Mouse (Mus musculus) layer of hippocampus, postnatal 25 days (tissue): ENCODE results near the gene Gm2431. TPM values are rescaled to one million over a fixed set of nuclear protein-coding genes. Genes with fewer than 3 reads are reported as not detected.
"Not testable (repeated sequence)": the region's sequence is repeated elsewhere in the genome, so short reads cannot be mapped to it uniquely, and the experiment has no call there.

Source experiments
- DNase-seq, 2 experiments: peaks; one replicate each; pipeline ENCODE4 v3.0.0; 2022; ENCODE audit warnings: mixed read lengths in 2 of 2, low spot score in 1 of 2; ENCODE audit errors: extremely low spot score in 1 of 2
- total RNA-seq, 2 experiments: library from RNA; stranded (reverse); gene quantifications; 2 replicates each; pipeline ENCODE4 v1.2.3; 2021

Gene Gm2431
- total RNA-seq: not detected

- not testable (repeated sequence) for DNase-seq
Measured at GRCm38 (mm10) chr7:142258254-142258653, at the start of gene Gm2431. Gene Gm2431 (minus strand): TSS chr7:142258354.

- DNase-seq: not testable (repeated sequence)
Measured at GRCm38 (mm10) chr7:142303929-142304328, 45.8 kb upstream of the Gm2431 start.

DNA sequence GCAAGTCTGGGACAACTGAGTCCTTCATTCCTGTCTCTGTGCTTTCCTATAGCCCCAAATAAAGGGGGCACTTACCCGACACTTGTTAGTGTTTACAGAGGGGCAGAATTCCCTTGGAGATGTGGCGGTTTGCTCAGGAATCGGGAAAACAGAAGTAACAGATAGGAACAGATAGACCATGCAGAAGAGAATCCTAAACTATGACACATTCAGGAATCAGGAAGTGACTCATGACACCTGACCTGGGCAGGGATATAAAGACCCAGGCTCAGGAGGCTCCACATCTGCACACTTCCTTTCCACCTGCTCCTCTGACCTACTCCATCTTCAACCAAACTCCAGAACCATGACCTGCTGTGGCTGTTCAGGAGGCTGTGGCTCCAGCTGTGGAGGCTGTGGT is 45.1 kb upstream of the Gm2431 start, which contains the start of gene Krtap5-4:
Gene Krtap5-4, plus strand, starts transcription at position 301 of the 400 bp plus-strand sequence.
- DNase-seq: no peak

GRCm38 (mm10) chr7:142297018-142297417 is 38.9 kb upstream of the Gm2431 start, which contains the start of gene Krtap5-1:
Gene Krtap5-1 (minus strand): TSS chr7:142297118.
- not testable (repeated sequence) for DNase-seq

GRCm38 (mm10) chr7:142296108-142296507 is 38.0 kb upstream of the Gm2431 start:
- not testable (repeated sequence) for DNase-seq

- no peak for DNase-seq
Measured at GRCm38 (mm10) chr7:142295418-142295817, 37.3 kb upstream of the Gm2431 start.

DNA sequence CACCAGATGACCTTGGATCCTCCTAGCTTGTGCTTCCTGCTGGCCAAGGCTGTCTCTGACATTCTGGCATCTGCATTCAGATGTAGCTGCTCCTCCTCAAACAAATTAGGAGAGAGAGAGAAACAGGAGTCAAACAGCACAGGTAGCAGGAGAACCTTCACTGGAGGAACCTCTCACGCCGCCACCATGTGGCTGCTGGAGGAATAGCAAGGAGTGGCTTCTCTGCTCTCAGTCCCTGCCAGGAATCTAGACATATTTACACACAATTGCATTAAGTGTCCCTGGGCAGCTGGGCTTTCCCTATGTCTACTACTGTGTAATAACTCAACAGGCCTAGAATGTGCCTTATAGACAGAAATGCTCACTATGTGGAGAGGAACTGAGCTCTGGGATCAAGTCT is 35.7 kb upstream of the Gm2431 start:
- DNase-seq: peak in 1 of 2 experiments; percentile 47

DNA sequence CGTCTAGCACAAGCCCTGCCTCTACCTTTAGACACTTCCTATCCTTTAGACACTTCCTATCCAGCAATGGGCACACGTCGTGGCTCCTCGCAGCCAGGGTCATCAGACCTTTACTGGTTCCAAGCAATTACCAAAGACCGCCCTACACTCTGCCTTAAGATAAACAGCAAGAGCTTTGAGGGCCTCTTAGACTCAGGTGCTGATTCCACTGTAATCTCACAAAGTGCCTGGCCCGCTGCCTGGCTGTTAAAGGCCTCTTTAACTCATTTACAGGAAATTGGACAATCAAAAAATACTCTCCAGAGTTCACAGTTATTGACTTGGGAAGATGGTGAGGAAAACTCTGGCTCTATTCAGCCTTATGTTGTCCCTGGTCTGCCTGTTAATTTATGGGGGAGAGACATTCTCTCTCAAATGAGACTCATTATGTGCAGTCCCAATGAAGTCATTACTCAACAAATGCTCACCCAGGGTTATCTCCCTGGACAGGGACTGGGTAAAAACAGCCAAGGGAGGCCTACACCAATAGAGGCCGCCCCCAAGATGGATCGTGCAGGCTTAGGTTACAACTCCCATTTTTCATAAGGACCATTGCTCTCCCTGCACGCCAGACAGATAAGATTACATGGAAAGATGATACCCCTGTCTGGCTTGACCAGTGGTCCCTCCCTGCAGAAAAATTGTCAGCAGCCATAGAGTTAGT is 27.9 kb upstream of the Gm2431 start:
- not testable (repeated sequence) for DNase-seq

DNA sequence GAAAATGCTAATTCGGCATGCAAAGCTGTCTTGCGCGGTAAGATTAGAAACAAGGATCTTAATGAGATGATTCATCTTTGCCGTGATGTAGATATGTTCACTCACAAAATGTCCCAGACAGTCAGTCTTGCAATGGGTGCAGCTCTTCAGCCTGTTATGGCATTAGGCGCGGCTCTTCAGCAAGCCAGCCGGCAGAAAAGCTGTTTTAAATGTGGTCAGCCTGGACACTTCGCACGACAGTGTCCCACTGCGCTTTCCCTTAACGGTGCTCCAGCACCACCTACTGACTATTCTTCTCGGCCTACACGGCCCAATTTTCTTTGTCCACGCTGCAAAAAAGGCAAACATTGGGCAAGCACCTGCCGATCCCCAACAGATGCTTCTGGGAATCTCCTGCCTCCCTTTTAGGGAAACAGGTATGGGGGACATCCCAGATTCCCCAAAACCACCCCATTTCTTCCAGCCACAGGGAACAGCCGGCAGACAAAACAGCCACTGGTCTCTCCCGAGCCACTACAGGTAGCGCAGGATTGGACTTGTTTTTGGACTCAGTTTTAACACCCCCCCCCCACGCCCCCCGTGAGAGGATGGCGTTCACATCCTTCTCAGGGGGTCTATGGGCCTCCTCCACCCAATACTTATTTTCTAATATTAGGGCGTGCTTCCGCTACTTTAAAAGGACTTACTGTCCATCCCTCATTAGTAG is 27.1 kb upstream of the Gm2431 start:
- peak in 1 of 2 experiments; percentile 11 for DNase-seq

DNA sequence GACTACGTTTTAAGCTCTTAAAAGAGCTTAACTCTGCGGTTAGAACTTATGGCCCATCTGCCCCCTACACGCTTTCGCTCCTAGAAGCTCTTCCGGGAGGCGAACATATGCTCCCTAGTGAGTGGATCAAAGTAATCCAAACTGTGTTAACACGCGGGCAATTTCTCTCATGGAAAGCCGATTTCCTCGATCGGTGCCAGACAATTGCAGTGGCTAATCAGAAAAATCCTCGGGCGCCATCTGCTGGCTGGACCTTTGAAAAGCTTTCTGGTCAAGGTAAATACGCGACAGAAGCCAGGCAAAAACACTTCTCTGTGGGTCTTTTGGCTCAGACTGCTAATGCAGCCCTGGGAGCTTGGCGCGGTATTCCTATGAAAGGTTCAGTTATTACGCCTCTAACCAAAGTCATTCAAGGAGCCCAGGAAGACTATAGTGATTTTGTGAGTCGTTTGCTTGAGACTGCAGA is 26.5 kb upstream of the Gm2431 start:
- peak; percentile 73 to 98 for DNase-seq

- peak; percentile 13 to 16 for DNase-seq
Measured at GRCm38 (mm10) chr7:142284023-142284591, 26.0 kb upstream of the Gm2431 start.

- not testable (repeated sequence) for DNase-seq
Measured at GRCm38 (mm10) chr7:142282847-142283246, 24.7 kb upstream of the Gm2431 start.

DNA sequence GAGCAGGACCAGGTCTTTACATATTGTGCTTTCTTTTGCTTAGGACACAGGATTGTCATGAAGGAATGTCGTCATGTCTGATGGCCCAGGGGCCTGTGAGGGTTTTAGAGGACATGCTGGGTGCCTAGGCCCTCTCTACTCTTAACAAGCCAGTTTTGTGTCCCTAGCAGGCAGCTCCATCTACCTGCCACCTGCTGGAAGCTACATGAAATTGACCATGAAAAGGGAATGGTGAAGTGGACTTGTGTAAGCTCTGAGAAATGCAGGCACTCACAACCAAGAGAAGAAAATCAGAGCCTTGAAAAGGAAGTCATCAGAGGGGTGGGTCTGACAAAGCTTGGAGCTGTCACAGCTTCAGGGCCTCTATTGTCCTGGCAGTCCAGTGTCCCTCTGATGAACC is 21.1 kb upstream of the Gm2431 start:
- DNase-seq: not testable (repeated sequence)

- peak; percentile 43 to 75 for DNase-seq
Measured at GRCm38 (mm10) chr7:142278183-142278582, 20.0 kb upstream of the Gm2431 start.

DNA sequence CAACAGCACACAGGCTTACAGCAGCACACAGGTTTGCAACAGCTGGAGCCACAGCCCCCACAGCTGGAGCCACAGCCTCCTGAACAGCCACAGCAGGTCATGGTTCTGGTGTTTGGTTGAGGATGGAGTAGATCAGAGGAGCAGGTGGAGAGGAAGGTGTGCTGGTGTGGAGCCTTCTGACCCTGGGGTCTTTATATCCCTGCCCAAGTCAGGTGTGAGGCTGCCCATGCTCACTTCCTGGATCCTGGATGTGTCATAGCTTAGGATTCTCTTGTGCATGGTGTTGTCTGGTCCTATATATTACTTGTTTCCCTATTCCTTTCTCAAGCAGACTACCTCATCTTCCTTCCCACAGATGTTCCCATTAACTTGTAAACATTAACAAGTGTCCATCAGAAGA is 16.1 kb upstream of the Gm2431 start, which contains the start of gene Gm4559:
Gene Gm4559, minus strand, starts transcription at position 101 of the 400 bp plus-strand sequence.
- not testable (repeated sequence) for DNase-seq

GRCm38 (mm10) chr7:142255517-142255916 is 2.6 kb downstream of the Gm2431 start:
- DNase-seq: peak in 1 of 2 experiments; percentile 47

DNA sequence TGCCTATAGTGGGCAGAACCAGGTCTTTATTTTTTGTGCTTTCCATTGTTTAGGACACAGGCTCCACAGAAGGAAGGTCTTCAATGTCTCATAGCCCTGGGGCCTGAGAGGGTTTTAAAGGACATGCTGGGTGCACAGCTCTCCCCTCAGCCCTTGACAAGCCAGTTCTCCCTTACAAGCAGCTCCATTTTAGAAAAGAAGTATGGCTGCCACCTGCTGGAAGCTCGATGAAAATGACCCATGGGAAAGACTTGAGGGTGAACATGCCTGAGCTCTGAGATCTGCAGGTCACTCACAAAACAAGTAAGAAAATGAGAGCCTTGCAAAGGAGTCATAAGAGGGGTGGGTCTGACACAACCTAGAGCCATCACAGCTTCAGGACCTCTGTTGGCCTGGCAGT is 8.3 kb downstream of the Gm2431 start:
- peak; percentile 11 to 58 for DNase-seq

DNA sequence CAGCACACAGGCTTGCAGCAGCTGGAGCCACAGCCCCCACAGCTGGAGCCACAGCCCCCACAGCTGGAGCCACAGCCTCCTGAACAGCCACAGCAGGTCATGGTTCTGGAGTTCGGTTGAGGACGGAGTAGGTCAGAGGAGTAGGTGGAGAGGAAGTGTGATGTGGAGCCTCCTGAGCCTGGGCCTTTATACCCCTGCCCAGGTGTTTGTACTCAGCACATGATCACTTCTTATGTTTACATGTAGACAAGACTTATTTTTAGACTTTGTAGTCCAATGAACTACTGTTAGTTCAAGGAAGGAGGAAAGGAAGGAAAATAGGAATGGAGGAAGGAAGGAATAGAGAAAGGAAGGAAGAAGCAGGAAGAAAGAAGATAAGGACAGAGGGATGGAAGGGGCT is 17.2 kb downstream of the Gm2431 start, which contains the start of gene Gm40460:
Gene Gm40460, minus strand, starts transcription at position 101 of the 400 bp plus-strand sequence.
- no peak for DNase-seq

GRCm38 (mm10) chr7:142231540-142231939 is 26.6 kb downstream of the Gm2431 start:
- DNase-seq: no peak

- DNase-seq: not testable (repeated sequence)
Measured at GRCm38 (mm10) chr7:142229871-142230270, 28.3 kb downstream of the Gm2431 start, which contains the start of gene Krtap5-5. Gene Krtap5-5 (minus strand): TSS chr7:142229971.

- no peak for DNase-seq
Measured at GRCm38 (mm10) chr7:142224518-142224917, 33.6 kb downstream of the Gm2431 start.
